Mouse (Mus musculus): Measurements from ENCODE around the gene Ehbp1. TPM values are rescaled to one million over a fixed set of nuclear protein-coding genes. Genes with fewer than 3 reads are reported as not detected.

Gene Ehbp1
- total and polyA plus RNA-seq, 3 experiments = 2.5 to 4.0 (median 3.1) TPM

GRCm38 (mm10) chr11:22249363-22249762 is 92.7 kb downstream of the Ehbp1 start:
- peaks cover 0 to 7% of the 10 kb centered on the region in 2 experiments; a peak in 1 of 4 replicates for H3K4me1 ChIP-seq (ENCODE audit: control insufficient read depth in 1 of 2, insufficient read depth in 2 of 2)
- H3K27ac ChIP-seq (ENCODE audit: insufficient read depth, low read depth) = no peak overlapping the region
- no peak for DNase-seq (ENCODE audit: extremely low read depth)
- dilution Hi-C loops (cut with MboI; ENCODE audit: extremely low pct_ligation_motif_present, extremely low pct_unique_long_range_greater_than_20kb, low sequenced_read_pairs) (no loop called here), in situ Hi-C loops (cut with MboI; ENCODE audit: low pct_ligation_motif_present, low pct_unique_long_range_greater_than_20kb, low sequenced_read_pairs) (no loop called here)
- no peaks in the 10 kb centered on the region for H3K36me3 ChIP-seq (replicated peaks in 1 of 2; ENCODE audit: control insufficient read depth in 1 of 2, insufficient read depth in 1 of 2, low read length in 1 of 2)
- TF ChIP-seq MEF2A (IDR thresholded peaks at IDR 0.05; ENCODE audit: borderline replicate concordance, low read depth, low read length) (no peak), ETS1 (conservative IDR thresholded peaks at IDR 0.05; ENCODE audit: low read depth, low read length) (no peak), POLR2AphosphoS2 (IDR thresholded peaks at IDR 0.05; ENCODE audit: low read depth, low read length) (no peak), IRF4 (IDR thresholded peaks at IDR 0.05; ENCODE audit: low read depth, low read length) (no peak), JUN (IDR thresholded peaks at IDR 0.05; ENCODE audit: insufficient read depth, low read depth, low read length) (no peak), EP300 (IDR thresholded peaks at IDR 0.05; ENCODE audit: low read length) (no peak)
- no peaks in the 10 kb centered on the region for H3K27me3 ChIP-seq (replicated peaks)
- peaks cover 3% of the 10 kb centered on the region for H3K9me3 ChIP-seq (replicated peaks; ENCODE audit: low read length)
- H3K79me2 ChIP-seq (replicated peaks; ENCODE audit: control insufficient read depth, extremely low read depth, insufficient read depth, poor library complexity, severe bottlenecking) = no peaks in the 10 kb centered on the region
- H3K4me3 ChIP-seq (replicated peaks in 1 of 3; ENCODE audit: low read depth in 2 of 3, low read length in 2 of 3, poor library complexity in 1 of 3) = no peak overlapping the region
- H3K9ac ChIP-seq (ENCODE audit: insufficient read depth, low read depth) = no peak overlapping the region
- no peak overlapping the region for H3K4me2 ChIP-seq (ENCODE audit: insufficient read depth, low read depth, poor library complexity, severe bottlenecking)

- TF ChIP-seq POLR2A (IDR thresholded peaks at IDR 0.05; ENCODE audit: low read depth, low read length) = no peak
- no peak for TF ChIP-seq HCFC1 (IDR thresholded peaks at IDR 0.05; ENCODE audit: low read depth, low read length)
- TF ChIP-seq NELFE (IDR thresholded peaks at IDR 0.05; ENCODE audit: low read depth, low read length) = no peak
- TF ChIP-seq EP300 (IDR thresholded peaks at IDR 0.05; ENCODE audit: low read length) = no peak
- TF ChIP-seq TBP (conservative IDR thresholded peaks at IDR 0.05; ENCODE audit: low read depth, low read length) = no peak
- no peak for TF ChIP-seq ZMIZ1 (IDR thresholded peaks at IDR 0.05; ENCODE audit: low read depth, low read length)
- no peak for TF ChIP-seq USF1 (IDR thresholded peaks at IDR 0.05; ENCODE audit: low read depth, low read length)
- no peak for TF ChIP-seq RCOR1 (conservative IDR thresholded peaks at IDR 0.05; ENCODE audit: low read depth, low read length)
- no peak for TF ChIP-seq GABPA (IDR thresholded peaks at IDR 0.05; ENCODE audit: insufficient replicate concordance, low read depth, low read length)
- TF ChIP-seq CHD1 (IDR thresholded peaks at IDR 0.05; ENCODE audit: low read depth, low read length) = no peak
- TF ChIP-seq TCF12 (IDR thresholded peaks at IDR 0.05; ENCODE audit: low read depth, low read length) = no peak
- TF ChIP-seq UBTF (IDR thresholded peaks at IDR 0.05; ENCODE audit: low read depth, low read length) = no peak
- no peak for TF ChIP-seq JUND (conservative IDR thresholded peaks at IDR 0.05; ENCODE audit: low read depth, low read length)
- no peak for TF ChIP-seq RAD21 (IDR thresholded peaks at IDR 0.05; ENCODE audit: low read depth, low read length)
- no peak for TF ChIP-seq MAFK (IDR thresholded peaks at IDR 0.05; ENCODE audit: insufficient replicate concordance, low read length)
- TF ChIP-seq E2F4 (IDR thresholded peaks at IDR 0.05; ENCODE audit: insufficient replicate concordance, low read depth, low read length) = no peak
- no peak overlapping the region for H3K27ac ChIP-seq (ENCODE audit: insufficient read depth, low read depth)
- H3K4me1 ChIP-seq (ENCODE audit: control insufficient read depth in 1 of 2, insufficient read depth in 2 of 2) = peaks cover 0 to 3% of the 10 kb centered on the region in 2 experiments; a peak in 1 of 4 replicates
- H3K36me3 ChIP-seq (replicated peaks in 1 of 2; ENCODE audit: control insufficient read depth in 1 of 2, insufficient read depth in 1 of 2, low read length in 1 of 2) = no peaks in the 10 kb centered on the region
- H3K9ac ChIP-seq (ENCODE audit: insufficient read depth, low read depth) = no peak overlapping the region
- no peaks in the 10 kb centered on the region for H3K27me3 ChIP-seq (replicated peaks)
- in situ Hi-C loops (cut with MboI; ENCODE audit: low pct_ligation_motif_present, low pct_unique_long_range_greater_than_20kb, low sequenced_read_pairs) (no loop called here), dilution Hi-C loops (cut with MboI; ENCODE audit: extremely low pct_ligation_motif_present, extremely low pct_unique_long_range_greater_than_20kb, low sequenced_read_pairs) (no loop called here)
- H3K79me2 ChIP-seq (replicated peaks; ENCODE audit: control insufficient read depth, extremely low read depth, insufficient read depth, poor library complexity, severe bottlenecking) = no peaks in the 10 kb centered on the region
- no peak overlapping the region for H3K4me3 ChIP-seq (replicated peaks in 1 of 3; ENCODE audit: low read depth in 2 of 3, low read length in 2 of 3, poor library complexity in 1 of 3)
- H3K4me2 ChIP-seq (ENCODE audit: insufficient read depth, low read depth, poor library complexity, severe bottlenecking) = no peak overlapping the region
- DNase-seq (ENCODE audit: extremely low read depth) = no peak
- H3K9me3 ChIP-seq (replicated peaks; ENCODE audit: low read length) = peaks cover 3% of the 10 kb centered on the region
Observed at GRCm38 (mm10) chr11:22247736-22248135, 94.4 kb downstream of the Ehbp1 start.

Data from CH12.LX (cell line).